Mouse (Mus musculus) liver, postnatal 0 days (tissue): ENCODE data around the gene Myh1. TPM values are rescaled to one million over a fixed set of nuclear protein-coding genes. Genes with fewer than 3 reads are reported as not detected.

Experiments
- ATAC-seq: fragments of 200-750 bp; cut with Nextera tagmentation; 2 replicates; pipeline ENCODE4 v1.8.0; 2017; ENCODE audit warnings: mild to moderate bottlenecking, moderate library complexity
- DNase-seq: peaks from one replicate; pipeline ENCODE4 v3.0.0-alpha.2; 2016
- H3K27ac ChIP-seq: fragments of 300-500 bp; sonication (generic); 2 replicates; pipeline ENCODE4 v1.5.1; 2014; ENCODE audit warnings: antibody characterized with exemption, moderate library complexity, mild to moderate bottlenecking, low read depth
- H3K27me3 ChIP-seq: fragments of 300-500 bp; sonication (generic); 2 replicates; pipeline ENCODE4 v1.6.1; 2014; ENCODE audit warnings: low read length, control low read depth, mixed read lengths; ENCODE audit not compliant: insufficient read depth
- H3K36me3 ChIP-seq: fragments of 300-500 bp; sonication (generic); replicated peaks from 2 replicates; pipeline ENCODE4 v1.6.1; 2014; ENCODE audit warnings: mild to moderate bottlenecking, control low read depth, low read length, moderate library complexity, mixed read lengths; ENCODE audit not compliant: insufficient read depth
- H3K4me1 ChIP-seq: fragments of 300-500 bp; sonication (generic); 2 replicates; pipeline ENCODE4 v1.6.1; 2014; ENCODE audit warnings: antibody characterized with exemption, mild to moderate bottlenecking, control low read depth; ENCODE audit not compliant: insufficient read depth
- H3K4me2 ChIP-seq: fragments of 300-500 bp; sonication (generic); 2 replicates; pipeline ENCODE4 v1.6.1; 2014; ENCODE audit warnings: low read depth, mild to moderate bottlenecking, low read length, moderate library complexity, mixed read lengths
- H3K4me3 ChIP-seq: fragments of 300-500 bp; sonication (generic); 2 replicates; pipeline ENCODE4 v1.5.1; 2014; ENCODE audit warnings: low read depth, low read length
- H3K9ac ChIP-seq: fragments of 300-500 bp; sonication (generic); replicated peaks from 2 replicates; pipeline ENCODE4 v1.6.1; 2014; ENCODE audit warnings: mild to moderate bottlenecking, moderate library complexity
- H3K9me3 ChIP-seq: fragments of 300-500 bp; sonication (generic); 2 replicates; pipeline ENCODE4 v1.6.1; 2016; ENCODE audit warnings: mild to moderate bottlenecking, control low read depth, low read length, mixed read lengths
- CTCF ChIP-seq: sonication (generic); IDR thresholded peaks from 2 replicates; pipeline ENCODE4 v1.5.1; 2016; ENCODE audit warnings: antibody characterized with exemption, low read depth
- EP300 ChIP-seq: IDR thresholded peaks from 2 replicates; pipeline ENCODE4 v1.6.1; 2016; ENCODE audit warnings: antibody characterized with exemption, low read depth, mild to moderate bottlenecking
- WGBS: fragments of 180-500 bp; shearing (Covaris S2); extraction: QIAGEN DNeasy Blood & Tissue Kit; methylation state at CpG from one replicate; pipeline ENCODE4 v1.1.7; 2014; ENCODE audit not compliant: insufficient replicate concordance; 5-methylcytosine and 5-hydroxymethylcytosine counted together
- polyA plus RNA-seq: library from polyadenylated mRNA; unstranded; fragments of >200 nt; fragmentation: Nextera tagmentation; extraction: Ambion mirVana; gene quantifications from 2 replicates; pipeline ENCODE4 v1.2.1, GENCODE M21; 2015

Myh1 gene
- polyA plus RNA-seq, 1 experiment from 2014 or later = 0.08 TPM

DNA sequence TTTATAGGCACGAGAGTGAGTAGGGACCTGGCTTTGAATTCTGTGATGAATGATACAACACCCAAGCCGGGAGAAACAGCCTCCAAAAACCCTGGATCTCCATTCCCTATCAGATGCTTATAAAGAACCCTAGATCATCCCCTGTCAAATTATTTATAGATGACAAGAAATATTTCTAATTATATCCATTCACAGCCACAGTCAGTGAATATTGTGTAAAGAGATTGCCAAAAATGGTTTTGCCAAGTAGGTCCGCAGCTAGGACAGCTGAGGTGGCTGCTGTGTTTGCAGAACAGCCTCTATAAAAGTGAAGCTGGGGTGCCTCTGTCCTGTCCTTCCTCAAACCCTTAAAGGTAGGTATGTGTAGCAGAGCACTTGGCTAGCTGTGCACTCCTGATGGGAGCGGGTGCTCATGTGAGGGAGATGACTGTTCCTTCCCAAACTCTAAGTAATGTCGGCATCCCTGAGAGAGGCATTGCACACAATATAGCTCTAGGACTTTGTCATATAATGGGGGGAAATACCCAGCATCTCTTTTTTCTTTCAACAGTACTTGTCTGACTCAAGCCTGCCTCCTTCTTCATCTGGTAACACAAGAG is 37.7 kb downstream of the Myh1 start, which contains the start of gene Myh4:
Gene Myh4 (plus strand): TSS at position 549 of the 599 bp plus-strand sequence.
- Histone ChIP-seq H3K9ac (no peak within 1 kb of the TSS), H3K4me3 (no peak within 1 kb of the TSS), H3K4me2 (no peak within 1 kb of the TSS), H3K9me3 (no peaks in the 10 kb centered on the region), H3K4me1 (no peaks in the 10 kb centered on the region), H3K27ac (no peak within 1 kb of the TSS), H3K36me3 (no peaks in the 10 kb centered on the region), H3K27me3 (0 out of 2 replicates have a peak, but pooled peaks cover 4% of the 10 kb centered on the region)
- ATAC-seq (no peak), DNase-seq (no peak)
- WGBS = 79% methylated on average over 5 of the region's 5 CpGs
- TF ChIP-seq EP300 (no peak), CTCF (no peak)

GRCm38 (mm10) chr11:67241051-67241450 is 41.2 kb downstream of the Myh1 start:
- no peaks in the 10 kb centered on the region for H3K27me3 ChIP-seq
- WGBS = 87% methylated on average over 6 of the region's 6 CpGs
- H3K4me2 ChIP-seq = no peak overlapping the region
- H3K36me3 ChIP-seq = no peaks in the 10 kb centered on the region
- no peak overlapping the region for H3K27ac ChIP-seq
- H3K4me3 ChIP-seq = no peak overlapping the region
- no peaks in the 10 kb centered on the region for H3K9me3 ChIP-seq
- TF ChIP-seq CTCF (no peak), EP300 (no peak)
- no peak for ATAC-seq
- no peaks in the 10 kb centered on the region for H3K4me1 ChIP-seq
- DNase-seq = no peak
- no peak overlapping the region for H3K9ac ChIP-seq

GRCm38 (mm10) chr11:67253691-67254090 is 53.8 kb downstream of the Myh1 start:
- ATAC-seq (no peak), DNase-seq (no peak)
- no peak overlapping the region for H3K4me3 ChIP-seq
- no peaks in the 10 kb centered on the region for H3K36me3 ChIP-seq
- TF ChIP-seq EP300 = no peak
- TF ChIP-seq CTCF = no peak
- H3K9ac ChIP-seq = no peak overlapping the region
- H3K4me1 ChIP-seq = no peaks in the 10 kb centered on the region
- 79% methylated on average over 4 of the region's 4 CpGs for WGBS
- H3K27me3 ChIP-seq = no peaks in the 10 kb centered on the region
- H3K27ac ChIP-seq = no peak overlapping the region
- H3K4me2 ChIP-seq = no peak overlapping the region
- no peaks in the 10 kb centered on the region for H3K9me3 ChIP-seq

GRCm38 (mm10) chr11:67257048-67257447 is 57.2 kb downstream of the Myh1 start:
- ATAC-seq = no peak
- 73% methylated on average over 7 of the region's 7 CpGs for WGBS

GRCm38 (mm10) chr11:67260956-67261355 is 61.1 kb downstream of the Myh1 start:
- ATAC-seq (no peak), DNase-seq (no peak)
- Histone ChIP-seq H3K9me3 (no peaks in the 10 kb centered on the region), H3K27ac (no peak overlapping the region), H3K27me3 (no peaks in the 10 kb centered on the region), H3K4me3 (no peak overlapping the region), H3K36me3 (no peaks in the 10 kb centered on the region), H3K9ac (no peak overlapping the region), H3K4me1 (no peaks in the 10 kb centered on the region), H3K4me2 (no peak overlapping the region)
- TF ChIP-seq EP300 = no peak
- no peak for TF ChIP-seq CTCF
- 67% methylated on average over 6 of the region's 6 CpGs for WGBS

More at GRCm38 (mm10) chr11:67257048-67257447, 57.2 kb downstream of the Myh1 start:
- DNase-seq = no peak
- no peak overlapping the region for H3K9ac ChIP-seq
- H3K36me3 ChIP-seq = no peaks in the 10 kb centered on the region
- TF ChIP-seq CTCF (no peak), EP300 (no peak)
- H3K4me1 ChIP-seq = no peaks in the 10 kb centered on the region
- no peak overlapping the region for H3K4me3 ChIP-seq
- no peaks in the 10 kb centered on the region for H3K9me3 ChIP-seq
- no peak overlapping the region for H3K4me2 ChIP-seq
- no peak overlapping the region for H3K27ac ChIP-seq
- H3K27me3 ChIP-seq = no peaks in the 10 kb centered on the region

Other genes with a start within 250 kb of the Myh1 start
- gene Tmem238l, start 243.4 kb upstream of the Myh1 start, polyA plus RNA-seq = not detected in 2 replicates
- 4.2 and 4.9 TPM in 2 replicates for gene Tmem220, start 174.9 kb upstream of the Myh1 start, polyA plus RNA-seq
- 15.0 and 15.4 TPM in 2 replicates for gene Adprm, start 147.5 kb upstream of the Myh1 start, polyA plus RNA-seq
- gene Sco1, start 147.4 kb upstream of the Myh1 start, polyA plus RNA-seq = 7.4 and 7.7 TPM in 2 replicates
- gene Myh3, start 121.8 kb upstream of the Myh1 start, polyA plus RNA-seq = 0.06 and 0.75 TPM in 2 replicates
- 0.19 TPM in 1 of 2 replicates, not detected in the other for gene Myh2, start 29.0 kb upstream of the Myh1 start, polyA plus RNA-seq
- 0.25 TPM in 1 of 2 replicates, not detected in the other for gene Myh4, start 38.0 kb downstream of the Myh1 start, polyA plus RNA-seq
- 1.1 and 17.2 TPM in 2 replicates for gene Myh8, start 77.1 kb downstream of the Myh1 start, polyA plus RNA-seq
- gene Myh13, start 121.6 kb downstream of the Myh1 start, polyA plus RNA-seq = not detected in 2 replicates